Mouse (Mus musculus): ENCODE measurements around the gene Dnah8. TPM values are rescaled to one million over a fixed set of nuclear protein-coding genes. Genes with fewer than 3 reads are reported as not detected.

The Dnah8 gene
- polyA plus RNA-seq, 1 experiment from 2014 or later = 0.35 TPM

DNA sequence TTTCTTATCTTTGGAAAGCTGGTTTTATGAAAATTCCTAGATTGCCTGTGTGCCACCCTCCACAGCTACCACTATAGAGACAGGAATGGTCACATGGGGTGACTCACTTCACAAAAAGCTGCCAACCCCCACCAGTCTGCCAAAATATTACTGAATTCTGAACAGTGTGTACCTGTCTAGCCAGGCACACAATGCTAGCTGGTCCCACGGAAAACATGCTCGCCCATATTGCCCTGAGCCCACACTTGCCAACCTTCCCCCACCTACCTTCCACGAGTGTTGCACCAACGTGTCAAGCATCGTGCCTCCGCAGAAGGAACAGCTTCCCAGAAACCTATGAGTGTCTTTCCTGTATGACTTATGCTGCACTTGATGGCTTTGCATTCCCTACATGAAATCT, 43.0 kb upstream of the Dnah8 start:
- no peak overlapping the region for H3K4me2 ChIP-seq (replicated peaks; ENCODE audit: low read depth)
- 89% methylated on average over 6 of the region's 6 CpGs for WGBS
- peaks cover 3% of the 10 kb centered on the region; the same call in 1 of the 2 replicates for H3K4me1 ChIP-seq (replicated peaks; ENCODE audit: control insufficient read depth, insufficient read depth, low read length)
- H3K27me3 ChIP-seq (replicated peaks; ENCODE audit: control insufficient read depth, insufficient read depth, low read length) = no peaks in the 10 kb centered on the region
- no peak for TF ChIP-seq CTCF (IDR thresholded peaks at IDR 0.05; ENCODE audit: low read depth)
- no peaks in the 10 kb centered on the region for H3K9me3 ChIP-seq (ENCODE audit: control insufficient read depth)
- no peak overlapping the region for H3K4me3 ChIP-seq (ENCODE audit: low read depth, low read length)
- no peaks in the 10 kb centered on the region for H3K36me3 ChIP-seq (ENCODE audit: control insufficient read depth, insufficient read depth)
- no peak overlapping the region for H3K27ac ChIP-seq (ENCODE audit: low read depth, low read length)
- H3K9ac ChIP-seq (ENCODE audit: low read depth, low read length) = no peak overlapping the region
- ATAC-seq = no peak

DNA sequence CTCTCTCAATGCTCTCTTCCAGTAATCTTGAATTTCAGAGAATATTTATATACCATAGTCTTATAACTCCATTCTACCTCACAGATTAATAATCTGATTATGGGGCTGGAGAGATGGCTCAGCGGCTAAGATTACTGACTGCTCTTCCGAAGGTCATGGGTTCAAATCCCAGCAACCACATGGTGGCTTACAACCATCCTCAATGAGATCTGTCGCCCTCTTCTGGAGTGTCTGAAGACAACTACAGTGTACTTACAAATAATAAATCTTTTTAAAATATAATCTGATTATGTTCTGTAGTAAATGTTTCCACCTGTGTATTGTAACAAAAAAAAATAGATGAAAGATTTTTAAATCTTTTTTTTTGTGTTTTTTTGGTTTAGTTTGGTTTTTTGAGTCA, 41.8 kb upstream of the Dnah8 start:
- Histone ChIP-seq H3K4me1 (replicated peaks; ENCODE audit: control insufficient read depth, insufficient read depth, low read length) (no peaks in the 10 kb centered on the region), H3K27me3 (replicated peaks; ENCODE audit: control insufficient read depth, insufficient read depth, low read length) (no peaks in the 10 kb centered on the region), H3K9ac (ENCODE audit: low read depth, low read length) (no peak overlapping the region), H3K9me3 (ENCODE audit: control insufficient read depth) (no peaks in the 10 kb centered on the region), H3K4me3 (ENCODE audit: low read depth, low read length) (no peak overlapping the region), H3K4me2 (replicated peaks; ENCODE audit: low read depth) (no peak overlapping the region), H3K36me3 (ENCODE audit: control insufficient read depth, insufficient read depth) (no peaks in the 10 kb centered on the region), H3K27ac (ENCODE audit: low read depth, low read length) (no peak overlapping the region)
- no peak; the same call in 1 of the 2 replicates for TF ChIP-seq CTCF (IDR thresholded peaks at IDR 0.05; ENCODE audit: low read depth)
- WGBS = 87% methylated on average over 3 of the region's 3 CpGs
- ATAC-seq = no peak

DNA sequence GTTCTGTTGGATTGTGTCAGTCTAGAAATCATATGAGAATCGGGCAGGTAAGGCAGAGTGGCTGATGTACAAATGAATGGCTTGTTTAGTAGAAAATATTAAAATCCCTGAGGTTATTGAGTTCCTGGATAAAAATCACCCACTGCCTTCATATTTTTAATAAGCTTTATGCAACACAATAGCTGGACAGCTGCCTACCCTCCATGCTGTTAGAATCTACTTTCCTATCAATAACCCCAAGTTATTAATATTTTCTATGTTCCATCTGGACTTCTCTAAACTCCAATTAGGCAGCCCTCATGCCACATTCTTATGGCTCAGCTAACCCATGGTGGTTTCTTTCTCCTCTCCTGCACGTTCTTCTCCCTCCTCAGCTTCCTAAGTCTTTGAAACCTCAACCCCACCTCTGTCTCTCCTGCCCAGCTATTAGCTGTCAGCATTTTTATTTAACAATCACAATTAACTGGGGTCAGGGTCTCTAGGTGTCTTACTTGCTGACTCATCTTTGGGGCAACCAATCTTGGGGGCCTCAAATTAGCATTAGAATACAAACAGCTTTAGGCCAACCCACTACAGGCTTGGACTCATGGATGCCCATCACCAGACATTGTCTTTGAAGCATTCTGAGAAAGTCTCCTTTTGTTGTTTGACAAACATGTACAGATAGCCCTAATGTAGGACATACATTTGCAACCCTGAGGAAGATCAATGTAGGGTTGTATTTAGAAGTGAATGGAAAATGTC, 40.7 kb upstream of the Dnah8 start:
- Histone ChIP-seq H3K9ac (ENCODE audit: low read depth, low read length) (no peak overlapping the region), H3K4me2 (replicated peaks; ENCODE audit: low read depth) (no peak overlapping the region), H3K27me3 (replicated peaks; ENCODE audit: control insufficient read depth, insufficient read depth, low read length) (no peaks in the 10 kb centered on the region), H3K4me1 (replicated peaks; ENCODE audit: control insufficient read depth, insufficient read depth, low read length) (no peaks in the 10 kb centered on the region), H3K36me3 (ENCODE audit: control insufficient read depth, insufficient read depth) (no peaks in the 10 kb centered on the region), H3K4me3 (ENCODE audit: low read depth, low read length) (no peak overlapping the region), H3K27ac (ENCODE audit: low read depth, low read length) (no peak overlapping the region), H3K9me3 (ENCODE audit: control insufficient read depth) (no peaks in the 10 kb centered on the region)
- TF ChIP-seq CTCF (IDR thresholded peaks at IDR 0.05; ENCODE audit: low read depth) = no peak
- WGBS = 78% methylated on average over 2 of the region's 2 CpGs
- no peak for ATAC-seq

DNA sequence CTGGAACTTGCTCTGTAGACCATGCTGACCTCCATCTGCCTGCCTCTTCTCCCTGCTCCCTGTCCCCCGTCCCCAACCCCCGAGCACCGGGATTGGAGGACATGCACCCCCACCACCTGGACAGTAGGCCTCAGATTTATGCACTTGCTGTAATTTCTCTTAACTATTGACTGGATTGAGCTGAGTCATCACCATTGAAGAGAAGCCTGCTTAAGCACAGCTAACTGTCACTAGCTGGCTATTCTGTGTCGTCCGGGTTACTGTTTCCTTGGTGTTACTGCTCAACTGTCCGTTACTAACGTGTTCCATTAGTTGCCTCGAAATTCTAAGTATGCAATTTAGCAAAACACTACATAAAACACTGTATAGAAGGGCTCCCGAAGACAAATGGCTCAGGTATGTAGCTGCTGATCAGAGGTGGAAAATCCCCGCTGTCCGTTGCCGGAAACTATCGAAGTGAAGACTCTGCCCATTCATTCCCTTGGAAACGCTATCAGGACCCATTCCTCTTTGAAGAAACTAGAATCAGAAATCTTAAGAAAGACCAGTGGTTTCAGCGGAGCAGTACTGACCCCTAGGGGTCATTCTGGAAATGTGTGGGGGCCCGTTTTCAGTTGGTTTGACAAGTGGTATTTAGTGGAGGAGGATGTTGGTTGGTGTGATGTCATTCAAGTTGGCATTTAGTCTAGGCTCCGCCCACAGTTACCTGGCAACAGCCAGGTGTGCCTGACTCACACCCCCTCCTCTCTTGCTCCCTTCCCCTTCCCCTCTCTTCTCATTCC, 33.5 kb upstream of the Dnah8 start:
- 58% methylated on average over 17 of the region's 17 CpGs for WGBS
- Histone ChIP-seq H3K9ac (ENCODE audit: low read depth, low read length) (no peak overlapping the region), H3K9me3 (ENCODE audit: control insufficient read depth) (no peaks in the 10 kb centered on the region), H3K4me1 (replicated peaks; ENCODE audit: control insufficient read depth, insufficient read depth, low read length) (no peaks in the 10 kb centered on the region), H3K4me3 (ENCODE audit: low read depth, low read length) (no peak overlapping the region), H3K36me3 (ENCODE audit: control insufficient read depth, insufficient read depth) (peaks cover 30% of the 10 kb centered on the region), H3K27me3 (replicated peaks; ENCODE audit: control insufficient read depth, insufficient read depth, low read length) (no peaks in the 10 kb centered on the region), H3K4me2 (replicated peaks; ENCODE audit: low read depth) (no peak overlapping the region), H3K27ac (ENCODE audit: low read depth, low read length) (no peak overlapping the region)
- peak; percentile 79 for TF ChIP-seq CTCF (IDR thresholded peaks at IDR 0.05; ENCODE audit: low read depth)
- ATAC-seq = no peak; the same call in 1 of the 2 replicates

DNA sequence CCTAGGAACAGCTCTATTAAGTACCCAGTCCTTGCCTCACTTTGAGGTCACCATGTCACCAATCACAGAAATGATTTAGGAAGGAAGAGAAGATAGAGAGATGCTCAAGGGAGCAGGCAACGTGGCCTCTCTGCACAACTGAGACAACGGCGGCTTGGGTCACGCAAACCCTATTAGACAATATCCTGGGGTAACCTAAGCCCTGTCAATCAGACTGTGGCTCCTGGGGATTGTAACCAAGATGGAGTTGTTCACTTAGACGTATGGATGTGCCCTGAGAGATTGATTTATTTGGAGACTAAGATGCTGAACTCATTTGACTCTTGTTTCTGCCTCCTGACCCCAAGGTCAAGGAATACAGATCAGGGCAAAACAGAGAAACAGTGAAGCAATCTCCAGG, 29.7 kb upstream of the Dnah8 start:
- 72% methylated on average over 5 of the region's 5 CpGs for WGBS
- Histone ChIP-seq H3K27me3 (replicated peaks; ENCODE audit: control insufficient read depth, insufficient read depth, low read length) (no peaks in the 10 kb centered on the region), H3K9ac (ENCODE audit: low read depth, low read length) (no peak overlapping the region), H3K4me2 (replicated peaks; ENCODE audit: low read depth) (no peak overlapping the region), H3K9me3 (ENCODE audit: control insufficient read depth) (no peaks in the 10 kb centered on the region), H3K36me3 (ENCODE audit: control insufficient read depth, insufficient read depth) (peaks cover 61% of the 10 kb centered on the region), H3K4me1 (replicated peaks; ENCODE audit: control insufficient read depth, insufficient read depth, low read length) (no peaks in the 10 kb centered on the region), H3K27ac (ENCODE audit: low read depth, low read length) (no peak overlapping the region), H3K4me3 (ENCODE audit: low read depth, low read length) (no peak overlapping the region)
- ATAC-seq = no peak
- no peak for TF ChIP-seq CTCF (IDR thresholded peaks at IDR 0.05; ENCODE audit: low read depth)

DNA sequence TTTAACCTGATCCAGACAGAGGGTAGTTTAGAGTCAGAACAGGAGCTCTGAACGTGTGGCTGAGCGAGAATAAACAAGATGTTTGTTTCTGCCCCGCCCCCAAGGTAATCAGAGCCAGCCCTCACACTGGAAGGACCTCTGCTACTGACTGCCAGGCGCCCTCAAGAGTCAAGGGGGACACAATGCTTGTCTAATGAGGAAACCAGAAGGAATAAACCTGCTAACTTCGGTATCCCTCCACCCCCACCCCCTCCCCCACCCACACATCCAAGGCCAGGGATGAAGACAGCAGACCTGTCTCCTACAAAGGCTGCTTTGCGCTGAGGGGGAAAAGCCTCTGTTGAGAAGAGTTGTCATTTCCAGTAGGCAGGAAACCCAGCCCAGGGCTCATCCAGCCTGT, 29.3 kb upstream of the Dnah8 start:
- no peak overlapping the region for H3K4me2 ChIP-seq (replicated peaks; ENCODE audit: low read depth)
- peaks cover 64% of the 10 kb centered on the region for H3K36me3 ChIP-seq (ENCODE audit: control insufficient read depth, insufficient read depth)
- H3K9ac ChIP-seq (ENCODE audit: low read depth, low read length) = no peak overlapping the region
- H3K27ac ChIP-seq (ENCODE audit: low read depth, low read length) = no peak overlapping the region
- no peak for TF ChIP-seq CTCF (IDR thresholded peaks at IDR 0.05; ENCODE audit: low read depth)
- H3K4me3 ChIP-seq (ENCODE audit: low read depth, low read length) = no peak overlapping the region
- WGBS = 48% methylated on average over 6 of the region's 6 CpGs
- no peak for ATAC-seq
- H3K4me1 ChIP-seq (replicated peaks; ENCODE audit: control insufficient read depth, insufficient read depth, low read length) = no peaks in the 10 kb centered on the region
- H3K27me3 ChIP-seq (replicated peaks; ENCODE audit: control insufficient read depth, insufficient read depth, low read length) = no peaks in the 10 kb centered on the region
- no peaks in the 10 kb centered on the region for H3K9me3 ChIP-seq (ENCODE audit: control insufficient read depth)
